Mouse (Mus musculus) bone marrow macrophage, adult 2 months (primary cell): ENCODE data around the gene Ifi27.

Experiments used
- CTCF ChIP-seq: IDR thresholded peaks from 2 replicates; pipeline ENCODE4 v1.5.1; 2012; ENCODE audit warnings: low read depth, mild to moderate bottlenecking, low read length, moderate library complexity
- POLR2A ChIP-seq: IDR thresholded peaks from 2 replicates; pipeline ENCODE4 v1.6.1; 2012; ENCODE audit warnings: mild to moderate bottlenecking, low read depth, low read length, borderline replicate concordance

DNA sequence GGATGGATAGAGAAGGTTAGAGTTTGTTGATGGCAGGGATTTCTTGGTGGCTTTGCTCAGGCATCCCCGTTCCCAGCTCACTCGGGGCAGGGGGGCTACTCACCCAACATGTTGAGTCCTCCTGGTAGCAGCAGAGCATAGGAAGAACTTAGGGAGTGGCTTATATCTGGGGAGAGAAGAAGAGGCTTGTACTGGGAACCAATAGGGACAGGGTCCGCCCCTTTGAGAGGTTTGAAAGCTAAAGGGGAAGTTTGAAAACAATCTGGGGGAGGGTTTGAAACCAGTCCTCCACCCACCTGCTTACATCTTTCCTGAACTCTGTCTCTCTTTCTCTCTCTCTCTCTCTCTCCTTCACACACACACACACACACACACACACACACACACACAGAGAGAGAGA is 9.5 kb downstream of the Ifi27 start, which contains the start of gene Ifi27l2a:
- no peak for TF ChIP-seq CTCF
- TF ChIP-seq POLR2A: no peak
